ENCODE assay signal across 11 mouse cellular contexts in the genomic region with DNA sequence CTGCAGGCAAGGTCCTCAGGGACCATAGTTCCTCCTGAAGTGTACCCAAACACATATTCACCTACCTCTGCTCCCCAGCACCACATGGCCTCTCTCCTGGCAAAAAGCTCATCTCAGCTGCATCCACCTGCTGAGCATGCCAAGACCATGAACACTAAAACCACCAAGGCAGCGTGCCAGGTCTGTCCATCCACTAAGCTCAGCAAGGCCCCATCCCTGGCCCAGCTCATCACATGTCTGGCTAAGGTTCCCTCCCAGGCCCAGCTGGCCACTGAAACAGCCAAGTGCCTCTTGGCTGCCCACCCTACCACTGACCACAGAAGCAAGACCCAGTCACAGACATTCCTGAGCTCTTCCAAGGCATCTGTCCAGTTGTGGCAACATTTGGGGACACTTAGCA. TPM values are rescaled to one million over a fixed set of nuclear protein-coding genes. Genes with fewer than 3 reads are reported as not detected.
A peak's percentile ranks its signal among the peaks of the same experiment; 100 is the strongest.
DNase-seq lines count a peak whose midpoint lies in the region.
"Had no signal": no experiment of that assay in that cellular context is flagged by ENCODE, and none has a peak within 500 bp of the region (broad histone marks: within the 10 kb centered on the region; RNA-seq: fewer than 3 reads in every experiment).

No protein-coding gene starts in this region.

- DNase-seq in heart, adult 9 months (ENCODE audit: low spot score in 2 of 2) = peak; percentile 41 to 53
- DNase-seq in heart, adult 8-10 months (ENCODE audit: low spot score) = no peak
- peak; percentile 91 for DNase-seq in NIH3T3 (ENCODE audit: low read depth)
- peak; percentile 52 for DNase-seq in adrenal gland, postnatal 14 days
- DNase-seq in heart, postnatal 36 days = peak; percentile 26 to 42
- no peak for DNase-seq in layer of hippocampus, adult 18-20 months (ENCODE audit: low spot score in 2 of 2)
- DNase-seq in lung, postnatal 36 days = no peak
- DNase-seq: liver; lung, embryonic 14.5 days; thymus, postnatal 4 days had no signal

- intact Hi-C loops in heart, postnatal 36 days (cut with DNase I) = no loop called here

RNA-seq across cellular contexts. Expression of a gene that starts 7.0 kb away (rescaled TPM):
- total RNA-seq in heart, adult 8-10 months (2022) = under 1 TPM in 1 of 4 experiments, not detected in 3; 0.06 TPM
- 0.11 and 0.19 TPM in 2 replicates for total RNA-seq in adrenal gland, postnatal 14 days (2021)
- under 1 TPM in 1 of 2 experiments, not detected in 1; 0.06 TPM for total RNA-seq in heart, postnatal 36 days (2021)
- under 1 TPM in 1 of 2 experiments, not detected in 1; 0.07 TPM for total RNA-seq in layer of hippocampus, adult 18-20 months (2021)

RNA-seq across cellular contexts. Expression of a gene that starts 8.0 kb away (rescaled TPM):
- not detected for total RNA-seq in heart, adult 8-10 months (2022)
- total RNA-seq in adrenal gland, postnatal 14 days (2021) = 0.70 TPM in 1 of 2 replicates, not detected in the other
- total RNA-seq in heart, postnatal 36 days (2021) = not detected
- total RNA-seq in layer of hippocampus, adult 18-20 months (2021) = not detected
- total RNA-seq: hematopoietic stem cell, adult 5-6 weeks had no signal

RNA-seq across cellular contexts. Expression of a gene that starts 11.5 kb away (rescaled TPM):
- 100 to 1,000 TPM in 3 of 4 experiments, 10 to 100 TPM in 1; 84.2 to 134 (median 114) TPM for total RNA-seq in heart, adult 8-10 months (2022)
- 165 and 174 TPM in 2 replicates for total RNA-seq in adrenal gland, postnatal 14 days (2021)
- 100 to 1,000 TPM; 124 to 138 TPM for total RNA-seq in heart, postnatal 36 days (2021)
- 100 to 1,000 TPM; 186 to 200 TPM for total RNA-seq in layer of hippocampus, adult 18-20 months (2021)

RNA-seq across cellular contexts. Expression of a gene that starts 13.2 kb away (rescaled TPM):
- 1 to 10 TPM; 1.8 to 3.7 (median 2.4) TPM for total RNA-seq in heart, adult 8-10 months (2022)
- 1.9 TPM in 2 replicates for total RNA-seq in adrenal gland, postnatal 14 days (2021)
- total RNA-seq in heart, postnatal 36 days (2021) = 1 to 10 TPM; 2.0 to 3.7 TPM
- total RNA-seq in layer of hippocampus, adult 18-20 months (2021) = 1 to 10 TPM; 1.0 to 1.3 TPM

RNA-seq across cellular contexts. Expression of a gene that starts 37.2 kb away (rescaled TPM):
- 10 to 100 TPM; 57.9 to 67.1 (median 63.4) TPM for total RNA-seq in heart, adult 8-10 months (2022)
- total RNA-seq in adrenal gland, postnatal 14 days (2021) = 76.0 and 78.6 TPM in 2 replicates
- 10 to 100 TPM; 64.0 to 66.8 TPM for total RNA-seq in heart, postnatal 36 days (2021)
- total RNA-seq in layer of hippocampus, adult 18-20 months (2021) = 10 to 100 TPM; 63.8 to 71.5 TPM

Comparison
In these comparisons a context has a peak if more than half of its experiments do, and no peak if none do; other contexts are left out.
1. DNase-seq: peak in heart, adult 9 months (2 of 2), NIH3T3 (single experiment), adrenal gland, postnatal 14 days (single experiment) and heart, postnatal 36 days (2 of 2); none in heart, adult 8-10 months (single experiment), layer of hippocampus, adult 18-20 months (0 of 2) and lung, postnatal 36 days (single experiment).